Mouse (Mus musculus): ENCODE data around the gene Ccdc146. TPM values are rescaled to one million over a fixed set of nuclear protein-coding genes. Genes with fewer than 3 reads are reported as not detected.

Ccdc146 gene
- polyA plus RNA-seq, 1 experiment: not detected

- Histone ChIP-seq H3K36me3 (ENCODE audit: control insufficient read depth, insufficient read depth, low read length, poor library complexity, severe bottlenecking) (peaks cover 5% of the 10 kb centered on the region; the same call in 1 of the 2 replicates), H3K9ac (ENCODE audit: low read depth, poor library complexity, severe bottlenecking) (no peak overlapping the region), H3K4me3 (ENCODE audit: low read depth, low read length) (no peak overlapping the region), H3K27me3 (ENCODE audit: control insufficient read depth, insufficient read depth, low read length, poor library complexity, severe bottlenecking) (no peaks in the 10 kb centered on the region), H3K4me1 (ENCODE audit: control insufficient read depth, insufficient read depth, low read length) (no peaks in the 10 kb centered on the region), H3K27ac (ENCODE audit: insufficient read depth, low read length) (no peak overlapping the region), H3K9me3 (replicated peaks; ENCODE audit: control insufficient read depth, insufficient read depth, low read length, poor library complexity, severe bottlenecking) (no peaks in the 10 kb centered on the region)
- no peak for TF ChIP-seq EP300 (IDR thresholded peaks at IDR 0.05; ENCODE audit: insufficient read depth, low read depth, low read length)
These were observed 14.0 kb upstream of the Ccdc146 start for GRCm38 (mm10) chr5:21438428-21438827.

- Histone ChIP-seq H3K9me3 (replicated peaks; ENCODE audit: control insufficient read depth, insufficient read depth, low read length, poor library complexity, severe bottlenecking) (no peaks in the 10 kb centered on the region), H3K36me3 (ENCODE audit: control insufficient read depth, insufficient read depth, low read length, poor library complexity, severe bottlenecking) (peaks cover 9% of the 10 kb centered on the region; the same call in 1 of the 2 replicates), H3K27ac (ENCODE audit: insufficient read depth, low read length) (no peak overlapping the region), H3K27me3 (ENCODE audit: control insufficient read depth, insufficient read depth, low read length, poor library complexity, severe bottlenecking) (no peaks in the 10 kb centered on the region), H3K4me3 (ENCODE audit: low read depth, low read length) (no peak overlapping the region), H3K9ac (ENCODE audit: low read depth, poor library complexity, severe bottlenecking) (no peak overlapping the region), H3K4me1 (ENCODE audit: control insufficient read depth, insufficient read depth, low read length) (no peaks in the 10 kb centered on the region)
- TF ChIP-seq POLR2A (IDR thresholded peaks at IDR 0.05; ENCODE audit: insufficient read depth, low read length) (no peak), EP300 (IDR thresholded peaks at IDR 0.05; ENCODE audit: insufficient read depth, low read depth, low read length) (no peak), CTCF (IDR thresholded peaks at IDR 0.05; ENCODE audit: low read depth, low read length) (no peak)
These were observed 12.0 kb upstream of the Ccdc146 start for GRCm38 (mm10) chr5:21436471-21436975.

- no peak overlapping the region for H3K9ac ChIP-seq (ENCODE audit: low read depth, poor library complexity, severe bottlenecking)
- H3K4me1 ChIP-seq (ENCODE audit: control insufficient read depth, insufficient read depth, low read length): no peaks in the 10 kb centered on the region
- H3K27ac ChIP-seq (ENCODE audit: insufficient read depth, low read length): no peak overlapping the region
- H3K27me3 ChIP-seq (ENCODE audit: control insufficient read depth, insufficient read depth, low read length, poor library complexity, severe bottlenecking): no peaks in the 10 kb centered on the region
- peaks cover 14% of the 10 kb centered on the region for H3K36me3 ChIP-seq (ENCODE audit: control insufficient read depth, insufficient read depth, low read length, poor library complexity, severe bottlenecking)
- no peaks in the 10 kb centered on the region for H3K9me3 ChIP-seq (replicated peaks; ENCODE audit: control insufficient read depth, insufficient read depth, low read length, poor library complexity, severe bottlenecking)
- TF ChIP-seq POLR2A (IDR thresholded peaks at IDR 0.05; ENCODE audit: insufficient read depth, low read length): no peak
- TF ChIP-seq EP300 (IDR thresholded peaks at IDR 0.05; ENCODE audit: insufficient read depth, low read depth, low read length): no peak
- no peak for TF ChIP-seq CTCF (IDR thresholded peaks at IDR 0.05; ENCODE audit: low read depth, low read length)
- no peak overlapping the region for H3K4me3 ChIP-seq (ENCODE audit: low read depth, low read length)
These were observed 9.9 kb upstream of the Ccdc146 start for GRCm38 (mm10) chr5:21434148-21434929.

- Histone ChIP-seq H3K9ac (ENCODE audit: low read depth, poor library complexity, severe bottlenecking) (no peak overlapping the region), H3K4me1 (ENCODE audit: control insufficient read depth, insufficient read depth, low read length) (peaks cover 1% of the 10 kb centered on the region), H3K27me3 (ENCODE audit: control insufficient read depth, insufficient read depth, low read length, poor library complexity, severe bottlenecking) (no peaks in the 10 kb centered on the region), H3K4me3 (ENCODE audit: low read depth, low read length) (no peak overlapping the region), H3K36me3 (ENCODE audit: control insufficient read depth, insufficient read depth, low read length, poor library complexity, severe bottlenecking) (peaks cover 6% of the 10 kb centered on the region), H3K9me3 (replicated peaks; ENCODE audit: control insufficient read depth, insufficient read depth, low read length, poor library complexity, severe bottlenecking) (no peaks in the 10 kb centered on the region), H3K27ac (ENCODE audit: insufficient read depth, low read length) (no peak overlapping the region)
- TF ChIP-seq CTCF (IDR thresholded peaks at IDR 0.05; ENCODE audit: low read depth, low read length): no peak
- no peak for TF ChIP-seq POLR2A (IDR thresholded peaks at IDR 0.05; ENCODE audit: insufficient read depth, low read length)
- no peak for TF ChIP-seq EP300 (IDR thresholded peaks at IDR 0.05; ENCODE audit: insufficient read depth, low read depth, low read length)
These were observed 2.2 kb upstream of the Ccdc146 start for GRCm38 (mm10) chr5:21426666-21427065.

GRCm38 (mm10) chr5:21420609-21421008 is 3.9 kb downstream of the Ccdc146 start:
- no peaks in the 10 kb centered on the region for H3K36me3 ChIP-seq (ENCODE audit: control insufficient read depth, insufficient read depth, low read length, poor library complexity, severe bottlenecking)

GRCm38 (mm10) chr5:21418613-21419012 is 5.9 kb downstream of the Ccdc146 start:
- H3K4me1 ChIP-seq (ENCODE audit: control insufficient read depth, insufficient read depth, low read length): no peaks in the 10 kb centered on the region
- no peak overlapping the region for H3K4me3 ChIP-seq (ENCODE audit: low read depth, low read length)
- TF ChIP-seq EP300 (IDR thresholded peaks at IDR 0.05; ENCODE audit: insufficient read depth, low read depth, low read length): no peak
- no peak for TF ChIP-seq CTCF (IDR thresholded peaks at IDR 0.05; ENCODE audit: low read depth, low read length)
- no peaks in the 10 kb centered on the region for H3K27me3 ChIP-seq (ENCODE audit: control insufficient read depth, insufficient read depth, low read length, poor library complexity, severe bottlenecking)
- no peaks in the 10 kb centered on the region for H3K9me3 ChIP-seq (replicated peaks; ENCODE audit: control insufficient read depth, insufficient read depth, low read length, poor library complexity, severe bottlenecking)
- H3K27ac ChIP-seq (ENCODE audit: insufficient read depth, low read length): no peak overlapping the region
- no peak overlapping the region for H3K9ac ChIP-seq (ENCODE audit: low read depth, poor library complexity, severe bottlenecking)
- no peaks in the 10 kb centered on the region for H3K36me3 ChIP-seq (ENCODE audit: control insufficient read depth, insufficient read depth, low read length, poor library complexity, severe bottlenecking)

More at GRCm38 (mm10) chr5:21420609-21421008, 3.9 kb downstream of the Ccdc146 start:
- H3K4me1 ChIP-seq (ENCODE audit: control insufficient read depth, insufficient read depth, low read length): no peaks in the 10 kb centered on the region
- H3K27me3 ChIP-seq (ENCODE audit: control insufficient read depth, insufficient read depth, low read length, poor library complexity, severe bottlenecking): no peaks in the 10 kb centered on the region
- H3K9me3 ChIP-seq (replicated peaks; ENCODE audit: control insufficient read depth, insufficient read depth, low read length, poor library complexity, severe bottlenecking): no peaks in the 10 kb centered on the region
- TF ChIP-seq CTCF (IDR thresholded peaks at IDR 0.05; ENCODE audit: low read depth, low read length): no peak
- H3K27ac ChIP-seq (ENCODE audit: insufficient read depth, low read length): no peak overlapping the region
- H3K4me3 ChIP-seq (ENCODE audit: low read depth, low read length): no peak overlapping the region
- no peak overlapping the region for H3K9ac ChIP-seq (ENCODE audit: low read depth, poor library complexity, severe bottlenecking)

All from ES-Bruce4 (cell line).